Mouse (Mus musculus) neutrophil, adult 5-6 weeks (primary cell): ENCODE measurements at regions not wholly inside any gene's neighbourhood (a gene's known extent, or its start where the extent isn't known, plus 50 kb on each side); places are given as distances from the start of the nearest gene placed in this dataset.

Experiments used
- ATAC-seq: fragments of 151-379, 151-347 bp; 2 replicates; pipeline ENCODE4 v1.8.0; 2017; ENCODE audit warnings: mild to moderate bottlenecking, moderate TSS enrichment; ENCODE audit not compliant: insufficient number of reproducible peaks, poor library complexity, low FRiP score, severe bottlenecking; ENCODE audit errors: extremely low read depth

DNA sequence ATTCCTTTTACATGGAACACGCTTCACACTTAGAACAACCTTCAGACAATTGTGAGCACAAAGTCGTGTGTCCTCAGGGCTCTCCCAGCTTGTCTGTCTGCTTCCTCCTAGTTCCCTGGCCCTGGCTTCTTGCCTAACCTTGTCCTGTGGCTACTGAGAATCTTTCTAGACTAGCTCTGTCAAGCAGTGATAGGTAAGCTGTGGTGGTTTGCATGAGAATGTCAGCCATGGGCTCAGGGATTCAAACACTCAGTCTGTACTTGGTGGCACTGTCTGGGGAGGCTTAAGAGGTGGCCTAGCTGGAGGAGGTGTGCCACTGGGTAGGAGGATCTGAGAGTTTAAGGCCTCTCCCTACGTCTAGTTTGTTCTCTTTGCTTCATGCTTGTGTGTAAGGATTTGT lies 72.7 kb upstream of the Abca1 start:
- no peak for ATAC-seq

DNA sequence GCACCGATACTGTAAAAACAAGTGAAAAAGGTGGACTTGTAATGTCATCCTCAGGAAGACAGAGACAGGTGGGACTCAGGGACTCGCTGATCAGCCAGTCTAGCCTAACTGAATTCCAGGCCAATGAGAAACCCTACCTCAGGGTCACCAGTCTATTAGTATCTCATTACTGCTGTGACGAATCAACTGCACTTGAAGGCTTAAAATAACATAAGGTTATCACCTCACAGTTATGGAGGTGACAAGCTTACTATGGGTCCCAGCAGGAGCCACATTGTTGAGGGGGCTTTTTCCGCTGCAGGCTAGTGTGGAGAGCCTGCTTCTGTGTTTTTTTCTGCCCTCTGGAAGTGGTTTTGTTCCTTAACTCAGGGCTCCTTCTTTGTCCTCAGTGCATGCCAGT lies 72.2 kb upstream of the Abca1 start:
- no peak for ATAC-seq

DNA sequence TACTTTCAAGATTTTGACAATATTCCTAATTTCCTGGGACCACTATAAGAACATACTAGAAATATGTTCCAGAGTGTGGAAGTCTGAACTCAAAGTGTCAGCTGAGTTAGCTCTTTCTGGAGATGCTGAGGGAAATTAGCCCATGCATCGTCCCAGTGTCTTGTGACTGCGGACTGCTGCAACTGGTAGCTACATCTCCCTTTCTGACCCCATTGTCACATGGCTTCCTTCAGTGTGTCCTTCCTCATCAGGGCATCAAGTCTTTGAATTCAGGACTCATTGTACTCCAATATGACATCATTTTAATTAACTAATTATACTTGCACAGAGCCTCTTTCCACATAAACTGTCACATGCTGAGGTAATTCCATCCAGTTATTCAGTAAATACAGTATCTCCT lies 71.4 kb upstream of the Abca1 start:
- ATAC-seq, result no peak

DNA sequence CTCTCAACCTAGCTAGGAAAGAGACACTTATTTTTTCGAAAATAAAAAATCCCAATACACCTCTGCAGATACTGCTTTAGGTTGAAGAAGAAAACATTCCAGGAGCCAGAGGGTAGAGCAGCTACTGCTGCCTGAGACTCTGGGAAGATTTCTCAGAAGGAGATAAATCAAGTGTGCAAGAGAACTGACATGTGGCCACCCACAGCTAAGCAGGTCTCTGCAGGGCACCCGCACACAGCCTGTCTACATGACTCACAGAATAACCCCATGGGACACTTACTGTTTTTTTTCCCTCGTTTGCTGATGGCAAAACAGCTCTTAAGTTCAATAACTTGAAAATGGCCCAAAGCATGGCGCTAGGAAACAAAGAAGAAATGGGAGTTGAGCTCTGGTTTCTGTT lies 68.7 kb upstream of the Abca1 start:
- ATAC-seq, result no peak

DNA sequence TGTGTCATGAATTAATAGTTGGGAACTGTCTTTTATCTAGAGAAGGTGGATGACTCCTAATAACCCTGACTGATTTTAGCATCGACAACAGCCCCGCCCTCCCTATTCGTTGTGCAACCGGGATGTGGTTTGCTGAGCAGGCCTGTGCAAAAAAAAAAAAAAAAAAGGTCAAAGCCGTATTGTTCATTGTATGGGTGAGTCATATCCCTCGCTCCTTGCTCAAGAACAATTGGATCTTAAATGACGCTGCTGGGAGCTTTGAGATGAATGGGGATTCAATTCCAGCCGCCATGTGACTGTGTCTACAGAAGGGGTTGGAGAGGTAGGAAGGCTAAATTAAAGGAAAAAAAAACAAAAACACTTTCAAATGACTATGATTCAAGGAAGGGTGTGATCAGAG lies 68.1 kb upstream of the Abca1 start:
- peak; percentile 95 for ATAC-seq

DNA sequence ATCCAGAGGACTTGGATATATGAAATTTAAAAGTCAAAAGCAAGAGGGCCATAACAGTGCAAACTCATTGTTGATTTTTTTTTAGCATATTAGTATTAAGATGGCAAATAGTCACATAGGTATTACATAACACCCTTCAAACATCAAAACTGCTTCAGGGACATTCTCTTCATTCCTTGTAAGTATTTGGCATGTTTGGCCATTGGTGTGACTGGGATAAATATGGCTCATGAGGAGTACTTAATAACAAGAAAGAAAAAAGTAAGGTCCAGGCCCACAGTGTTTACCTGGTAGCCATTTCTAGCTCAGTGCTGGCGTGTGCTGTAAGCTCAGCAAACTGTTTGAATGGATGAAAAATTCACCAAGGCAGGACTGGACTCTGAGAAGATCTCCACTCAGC lies 67.4 kb upstream of the Abca1 start:
- no peak for ATAC-seq

DNA sequence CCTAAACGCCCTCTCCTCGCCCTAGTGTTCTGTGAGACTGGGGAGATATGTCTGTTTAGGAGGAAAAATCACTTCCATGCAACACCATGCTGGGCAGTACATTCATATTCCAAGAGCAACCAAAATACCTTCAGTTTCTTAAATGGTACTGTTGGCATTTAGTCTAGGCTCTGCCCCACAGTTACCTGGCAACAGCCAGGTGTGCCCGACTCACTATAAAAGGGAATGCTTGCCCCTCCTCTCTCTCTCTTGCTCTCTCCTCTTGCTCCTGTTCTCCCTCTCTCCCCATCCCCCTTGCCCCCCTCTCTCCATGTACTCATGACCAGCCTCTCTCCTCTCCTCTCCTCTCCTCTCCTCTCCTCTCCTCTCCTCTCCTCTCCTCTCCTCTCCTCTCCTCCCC lies 66.7 kb upstream of the Abca1 start:
- no peak for ATAC-seq

DNA sequence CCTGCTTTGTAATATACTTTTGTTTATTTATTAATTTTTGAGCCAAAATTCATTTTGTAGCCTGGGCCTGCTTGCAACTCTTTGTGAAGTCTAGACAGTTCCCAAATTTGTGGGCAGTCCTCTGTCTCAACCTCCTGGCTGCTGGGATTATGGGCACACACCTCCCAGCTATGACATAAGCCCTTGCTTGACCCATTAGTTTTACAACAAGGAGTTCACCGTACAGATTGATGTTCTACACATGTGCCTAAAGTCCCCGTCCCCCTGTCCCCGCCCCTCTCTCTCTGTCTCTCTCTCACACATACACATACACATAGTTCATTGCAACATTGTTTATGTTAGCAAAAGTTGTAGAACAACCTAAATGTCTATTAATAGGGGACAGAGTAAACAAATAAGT lies 63.7 kb upstream of the Abca1 start:
- no peak for ATAC-seq

DNA sequence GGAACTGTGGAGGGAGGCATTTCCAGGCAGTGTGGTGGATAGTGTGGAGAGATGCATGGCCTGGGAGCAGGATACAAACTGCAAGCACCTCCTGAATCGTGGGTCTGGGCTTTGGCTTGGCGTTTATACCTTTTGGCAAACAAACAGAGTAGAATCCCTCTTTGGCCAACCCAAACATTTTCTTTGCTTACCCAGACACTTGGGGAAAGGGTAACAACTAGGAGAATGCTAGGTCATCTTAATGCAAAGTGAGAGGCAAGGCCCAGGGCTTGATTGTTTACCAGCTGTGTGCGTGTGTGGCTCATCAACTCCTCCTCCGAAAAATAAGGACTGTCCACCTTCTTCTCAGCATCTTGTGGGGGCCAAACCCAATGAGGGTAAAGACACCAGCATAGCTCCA lies 61.1 kb upstream of the Abca1 start:
- ATAC-seq, result no peak

DNA sequence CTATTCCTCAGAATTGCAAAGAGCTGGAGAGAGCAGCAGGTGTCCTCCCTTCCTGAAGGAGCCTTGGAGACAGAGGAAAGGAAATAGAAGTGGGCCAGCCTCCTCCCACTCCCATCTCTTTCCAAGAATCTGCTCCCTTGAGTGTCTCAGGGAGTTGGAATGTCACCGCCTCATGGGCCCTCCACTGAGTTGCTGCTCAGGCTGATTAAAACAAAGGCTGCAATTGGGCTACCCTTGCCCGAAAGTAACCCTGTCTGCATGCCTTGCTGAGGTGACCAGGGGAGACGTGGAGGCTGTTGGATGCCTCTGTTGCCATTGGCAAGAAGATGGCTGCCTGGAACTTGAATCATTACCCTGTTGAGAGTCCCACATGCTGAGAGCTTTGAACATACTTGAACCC lies 59.7 kb upstream of the Abca1 start:
- no peak for ATAC-seq

DNA sequence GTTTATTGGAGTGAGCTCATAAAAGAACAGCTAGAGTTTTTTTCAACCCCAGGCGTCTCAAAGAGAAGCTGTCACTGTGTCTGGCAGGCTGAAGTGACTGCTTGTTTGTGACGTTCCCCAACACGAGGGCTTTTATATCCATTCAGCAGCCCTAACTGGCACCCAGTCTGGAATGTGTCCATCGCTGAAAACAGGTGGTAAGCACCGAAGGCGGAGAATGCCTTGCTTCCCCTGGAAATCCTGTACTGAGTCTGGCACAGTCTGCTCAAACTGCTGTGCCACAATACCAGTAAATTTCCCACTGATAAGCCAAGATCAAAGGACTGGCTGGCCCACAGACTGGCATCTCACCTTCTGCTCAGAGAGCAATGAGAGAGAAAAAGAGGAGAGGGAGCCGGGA lies 59.1 kb upstream of the Abca1 start:
- ATAC-seq, result no peak

DNA sequence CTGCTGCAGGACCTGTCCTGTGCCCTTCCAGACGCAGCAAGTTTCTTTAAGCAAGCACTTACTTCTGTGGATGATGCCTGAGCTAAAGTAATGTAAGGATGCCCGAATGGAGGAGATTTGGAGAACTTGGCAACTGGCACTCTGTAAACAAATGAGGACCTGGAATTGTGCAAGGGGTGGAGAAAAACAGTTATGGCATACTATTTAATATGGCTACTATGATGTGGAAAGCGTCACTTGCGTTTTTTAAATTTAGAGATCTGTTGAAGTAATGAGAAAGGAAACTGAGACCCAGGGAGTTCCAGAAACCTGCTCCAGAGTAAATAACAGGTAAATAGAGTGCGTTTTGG lies 58.6 kb upstream of the Abca1 start:
- no peak for ATAC-seq

DNA sequence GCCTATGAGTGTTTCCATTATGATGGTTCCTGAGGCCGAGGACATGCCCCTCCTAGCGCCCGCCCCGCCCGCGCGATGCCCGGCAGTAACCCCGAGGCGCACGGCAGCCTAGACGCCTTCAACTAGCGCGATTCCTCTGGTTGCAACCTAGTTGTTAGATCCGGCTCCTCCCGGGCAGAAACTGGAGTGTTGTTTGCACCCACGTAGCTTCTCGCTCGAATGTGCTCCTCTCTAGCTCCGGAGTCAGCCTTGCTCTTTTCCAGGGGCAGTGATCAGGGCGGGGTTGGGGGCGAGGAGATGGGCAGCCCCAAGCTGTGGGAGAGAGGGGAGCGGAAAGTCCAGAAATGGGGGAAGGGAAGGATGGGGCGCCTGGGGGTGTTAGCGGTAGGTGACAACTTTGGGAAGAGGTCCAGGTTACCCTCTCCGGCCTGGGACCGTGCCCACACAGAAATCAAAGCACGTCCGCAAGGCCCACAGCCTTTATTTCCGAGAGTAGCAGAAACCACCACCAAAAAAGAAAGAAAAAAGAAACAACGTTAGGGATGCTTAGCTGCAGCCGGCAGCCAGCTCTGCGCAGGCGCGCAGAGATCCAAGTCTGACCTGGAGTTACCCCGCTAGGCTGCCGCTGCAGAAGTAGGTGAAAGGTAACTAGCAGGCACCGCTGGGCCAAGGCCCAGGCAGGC lies 58.1 kb upstream of the Abca1 start:
- peak; percentile 85 for ATAC-seq

DNA sequence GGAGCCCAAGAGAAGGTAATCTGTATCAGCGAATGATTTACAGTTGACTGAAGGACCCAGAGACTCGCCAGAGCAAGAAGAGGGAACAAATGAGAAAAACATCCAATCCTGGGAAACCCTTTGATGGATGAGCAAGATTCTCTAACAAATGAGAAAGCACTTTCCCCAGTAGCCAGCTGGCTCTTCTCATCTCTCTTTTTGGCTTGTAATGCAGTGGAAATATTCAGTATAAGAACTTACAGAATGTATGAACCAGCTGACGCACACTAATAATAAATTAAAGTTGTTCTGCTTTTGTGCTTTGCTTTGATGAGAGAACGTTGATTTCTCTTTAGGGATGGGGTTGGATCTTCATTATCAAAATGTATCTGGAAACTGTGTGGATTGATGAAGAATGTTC lies 52.8 kb upstream of the Abca1 start:
- ATAC-seq, result no peak

DNA sequence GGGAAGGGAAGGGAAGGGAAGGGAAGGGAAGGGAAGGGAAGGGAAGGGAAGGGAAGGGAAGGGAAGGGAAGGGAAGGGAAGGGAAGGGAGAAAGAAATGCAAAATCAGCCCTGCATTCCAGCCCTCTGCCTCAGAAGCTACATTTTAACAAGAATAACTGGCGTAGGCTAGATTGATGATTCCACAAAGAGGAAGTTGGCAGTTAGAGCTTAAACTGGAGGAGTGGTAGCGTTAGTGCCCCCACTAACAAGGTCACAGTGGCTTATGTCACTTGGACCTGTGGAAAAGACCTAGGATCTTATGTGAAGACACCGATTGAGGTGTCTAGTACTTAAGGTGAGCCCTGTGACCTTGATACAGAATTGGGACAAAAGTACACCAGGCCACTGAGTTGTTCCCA lies 51.0 kb upstream of the Abca1 start:
- no peak for ATAC-seq
